Mouse (Mus musculus) heart, adult 9 months (tissue): ENCODE data around the gene Slc6a9.
A peak's percentile ranks its signal among the peaks of the same experiment; 100 is the strongest.

Source experiments
- DNase-seq, 2 experiments: peaks; one replicate each; pipeline ENCODE4 v3.0.0; 2022; ENCODE audit warnings: low spot score in 2 of 2

Slc6a9 gene

DNA sequence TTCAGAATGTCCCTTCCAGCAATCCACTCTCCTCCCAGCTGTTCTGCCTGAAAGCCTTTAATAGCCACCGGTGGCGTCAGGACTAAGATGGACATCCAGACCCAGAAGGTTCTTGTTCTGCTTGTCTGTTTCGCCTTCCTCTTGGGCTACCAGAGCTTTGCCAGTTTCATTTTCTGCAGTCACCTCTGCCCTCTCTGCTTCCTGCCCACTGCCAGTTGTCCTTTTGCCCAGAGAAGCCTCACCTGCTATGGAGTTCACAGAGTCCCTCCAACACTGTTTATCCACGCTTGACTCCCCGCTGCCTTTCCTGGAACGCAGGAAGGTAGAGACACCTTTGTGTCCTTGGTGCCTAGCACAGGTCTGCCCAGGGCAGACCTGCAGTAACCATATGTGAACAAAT is 5.1 kb downstream of the Slc6a9 start:
- DNase-seq: no peak

DNA sequence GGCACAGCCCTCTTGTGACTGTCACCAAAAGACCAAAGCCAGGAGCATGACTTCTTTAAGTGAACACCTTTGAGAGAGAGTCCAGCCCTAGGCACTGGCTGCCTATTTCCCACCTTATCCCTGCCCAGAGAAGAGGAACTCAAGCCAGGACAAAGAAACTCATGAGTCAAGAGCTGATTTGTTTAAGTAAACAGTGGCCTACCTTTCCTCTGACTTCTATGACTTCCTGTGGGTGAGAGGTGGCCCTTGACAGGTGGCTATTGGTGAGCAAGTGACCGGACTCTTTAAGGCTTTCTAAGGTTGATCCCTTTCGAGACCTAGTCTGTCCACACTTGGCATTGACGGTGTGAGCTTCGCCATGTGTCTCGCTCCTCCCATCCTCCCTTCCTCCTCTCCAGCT is 6.5 kb downstream of the Slc6a9 start:
- DNase-seq: no peak

DNA sequence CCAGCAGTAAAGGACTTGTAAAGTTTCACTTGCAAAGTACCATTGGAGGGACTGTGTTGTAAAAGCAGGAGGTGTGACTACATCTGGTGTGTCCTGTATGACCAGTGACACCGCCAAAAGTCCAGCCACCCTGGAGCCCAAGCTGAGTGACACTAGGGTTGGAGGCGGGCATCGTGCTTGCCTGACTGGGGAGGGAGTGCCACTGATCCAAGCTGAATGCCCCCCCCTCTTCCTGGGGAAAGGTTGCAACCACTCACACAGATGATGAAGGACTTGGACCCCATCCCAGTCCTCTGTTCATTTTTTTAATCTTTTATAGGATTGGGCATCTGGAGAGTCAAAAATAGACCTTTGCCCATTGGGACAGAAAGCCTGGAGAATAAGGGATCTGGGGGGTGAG is 7.3 kb downstream of the Slc6a9 start:
- no peak for DNase-seq

DNA sequence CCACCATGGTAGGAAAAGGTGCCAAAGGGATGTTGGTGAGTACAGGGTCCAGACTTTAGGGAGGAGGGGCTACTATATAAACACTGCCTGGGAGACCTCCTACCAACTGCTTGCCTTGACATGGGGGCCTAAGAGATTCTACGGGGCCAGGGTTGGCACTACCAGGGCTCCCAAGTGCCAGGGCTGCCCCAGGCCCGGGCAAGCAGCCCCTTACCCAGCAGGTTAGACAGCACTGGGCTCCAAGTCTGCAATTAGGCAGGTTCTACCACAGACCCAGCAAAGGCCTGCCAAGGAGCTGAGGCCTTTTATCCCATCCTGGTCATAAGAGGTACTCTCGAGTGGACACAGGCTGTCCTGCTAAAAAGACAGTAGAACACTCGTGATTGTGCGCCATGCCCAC is 8.8 kb downstream of the Slc6a9 start:
- DNase-seq: no peak

DNA sequence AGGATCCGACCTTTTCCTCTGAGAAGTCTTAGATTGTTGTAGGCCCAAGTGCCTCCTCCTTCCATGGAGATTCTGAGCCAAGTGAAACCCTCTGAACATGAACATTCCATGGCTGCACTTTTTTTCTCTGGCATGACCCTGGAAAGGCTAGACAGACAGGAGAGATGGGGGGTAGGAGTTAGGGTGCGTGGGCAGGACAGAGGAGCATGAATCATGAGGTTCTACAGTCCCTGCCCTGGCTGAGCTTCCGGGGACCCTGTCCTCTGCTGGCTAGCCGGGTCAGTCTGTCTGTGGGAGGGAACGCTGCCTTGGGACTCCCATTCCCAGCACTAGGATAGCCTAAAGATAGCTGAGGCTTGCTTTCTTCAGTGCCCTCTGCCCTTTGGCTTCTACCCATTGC is 10.2 kb downstream of the Slc6a9 start:
- DNase-seq: no peak

DNA sequence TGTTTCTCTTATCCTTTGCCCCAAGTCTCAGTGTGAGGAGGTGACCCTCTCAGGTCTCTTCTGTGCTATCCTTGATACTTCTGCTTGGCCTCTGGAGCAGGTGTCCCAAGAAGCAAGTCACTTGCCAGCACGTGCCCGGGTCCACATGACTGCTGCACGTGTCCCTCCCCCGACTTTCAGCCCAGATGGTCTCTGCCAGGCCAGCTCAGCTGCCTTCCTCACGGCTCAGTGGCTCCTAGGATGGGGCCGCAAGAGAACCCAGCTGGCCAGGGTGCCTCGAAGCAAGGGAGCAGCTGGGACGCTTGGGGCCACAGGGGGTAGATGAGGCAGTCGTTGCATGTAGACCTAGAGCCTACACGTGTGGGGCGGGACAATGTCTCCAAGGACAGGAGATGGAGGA is 11.0 kb downstream of the Slc6a9 start:
- no peak for DNase-seq

DNA sequence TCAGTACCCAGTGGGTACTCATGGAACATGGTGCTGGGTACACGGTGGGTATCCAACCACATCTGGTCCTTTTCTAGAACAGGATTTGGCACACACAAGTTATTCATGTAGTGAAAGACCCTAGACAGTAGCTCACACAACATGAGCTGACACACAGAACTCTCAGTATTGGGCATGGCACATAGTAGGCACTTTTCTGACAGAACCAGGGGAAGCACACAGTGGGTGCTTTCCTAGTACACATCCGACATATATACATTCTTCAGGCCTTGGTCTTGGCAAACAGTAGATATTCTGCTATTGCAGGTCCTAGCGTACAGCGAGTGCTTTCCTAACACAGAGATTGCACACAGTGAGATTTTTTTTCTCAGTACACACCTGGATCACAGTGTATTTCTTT is 12.0 kb downstream of the Slc6a9 start:
- no peak for DNase-seq

DNA sequence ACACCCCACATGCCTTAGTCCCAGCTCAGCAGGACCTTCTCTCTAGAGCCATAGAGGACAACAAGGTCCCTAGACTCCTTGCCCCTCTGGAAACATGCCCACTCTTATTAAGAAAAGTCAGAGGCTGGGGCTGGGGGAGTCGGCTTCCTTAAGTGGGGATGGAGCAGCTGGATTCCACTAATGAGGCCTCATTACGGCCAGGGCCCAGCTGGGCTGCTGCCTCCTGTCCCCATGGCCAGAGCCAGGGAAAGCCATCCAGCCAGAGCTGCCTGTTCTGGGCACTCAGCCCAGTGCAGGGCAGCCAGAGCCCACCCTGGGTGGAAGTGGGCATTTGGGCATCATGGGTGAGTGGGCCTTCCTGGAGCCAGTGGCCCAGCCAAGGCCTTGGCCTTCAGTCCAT is 12.7 kb downstream of the Slc6a9 start:
- DNase-seq: no peak

DNA sequence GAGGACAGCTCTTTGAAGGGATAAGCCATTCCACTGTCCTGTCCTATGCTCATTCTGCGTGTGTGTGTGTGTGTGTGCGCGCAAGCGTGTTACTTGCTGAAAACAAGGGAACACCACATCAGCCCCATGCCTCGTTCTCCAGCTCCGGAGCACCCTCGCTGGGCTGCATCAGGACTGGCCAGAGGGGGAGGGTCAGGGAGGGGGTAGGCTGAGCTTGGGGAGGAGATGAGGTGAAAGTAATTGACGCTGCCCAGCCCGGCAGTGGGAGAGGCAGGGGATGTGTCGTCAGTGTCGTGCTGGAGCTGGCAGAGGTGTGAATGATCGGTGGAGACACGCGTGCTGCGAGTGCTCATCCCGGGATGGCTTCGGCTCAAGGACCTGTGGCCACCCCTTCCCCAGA is 14.8 kb downstream of the Slc6a9 start:
- DNase-seq: no peak

DNA sequence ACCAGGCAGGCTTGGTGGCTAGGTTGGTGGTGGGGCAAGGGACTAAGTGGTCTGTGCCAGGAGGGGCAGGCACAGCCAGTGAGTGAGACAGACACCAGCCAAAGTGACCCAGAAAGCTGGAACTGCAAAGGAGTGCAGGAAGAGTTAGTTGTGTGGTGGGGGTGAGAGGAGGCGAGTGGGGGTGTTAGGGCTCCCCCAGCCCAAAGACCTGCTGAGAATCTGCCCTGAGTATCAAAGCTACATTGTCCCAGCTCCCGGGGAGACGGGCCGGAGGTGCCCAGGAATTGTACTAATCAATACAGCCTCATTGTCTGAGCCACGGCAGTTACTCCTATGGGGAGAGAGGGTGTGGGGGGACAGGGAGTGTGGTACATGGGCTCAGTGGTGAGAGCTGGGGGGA is 15.2 kb downstream of the Slc6a9 start:
- DNase-seq: no peak

DNA sequence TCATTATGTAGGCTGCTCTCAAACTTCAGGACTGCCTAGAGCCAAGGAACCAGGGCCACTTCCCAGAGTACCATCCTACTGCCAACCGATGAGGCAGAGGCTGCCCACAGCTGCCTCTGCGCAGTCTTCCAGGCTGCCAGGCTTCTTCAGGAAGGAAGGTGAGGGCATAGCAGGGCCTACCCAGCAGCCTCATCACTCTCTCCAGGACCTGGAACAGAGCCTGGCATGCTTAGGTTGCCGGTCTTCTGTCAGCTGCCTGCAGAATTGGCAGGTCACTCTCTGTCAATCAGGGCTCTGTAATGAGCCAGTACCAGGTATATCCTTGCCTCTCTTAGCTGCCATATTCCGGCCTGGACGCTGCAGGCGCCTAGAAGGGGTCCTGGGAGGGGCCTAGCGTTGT is 15.9 kb downstream of the Slc6a9 start:
- DNase-seq: no peak

DNA sequence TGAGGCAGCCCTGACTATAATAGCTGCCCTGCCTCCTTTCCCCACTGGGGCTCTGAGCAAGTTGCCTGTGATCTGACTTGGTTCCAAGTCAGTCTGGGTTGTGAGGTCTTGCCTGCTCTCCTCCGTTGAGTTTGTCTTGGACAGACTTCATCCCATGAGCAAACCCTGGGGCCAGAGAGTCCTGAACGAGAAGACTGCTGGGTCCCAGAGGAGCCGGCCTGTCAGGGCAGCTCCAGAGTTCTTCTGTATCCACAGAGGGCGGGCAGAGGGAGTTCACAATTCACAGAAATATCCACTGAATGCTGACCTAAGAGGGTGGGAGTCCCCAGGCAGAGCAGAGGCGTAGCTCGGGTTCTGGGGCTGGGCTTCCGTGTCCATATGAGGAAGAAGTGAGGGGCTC is 16.6 kb downstream of the Slc6a9 start:
- DNase-seq: peak; percentile 69 to 79

DNA sequence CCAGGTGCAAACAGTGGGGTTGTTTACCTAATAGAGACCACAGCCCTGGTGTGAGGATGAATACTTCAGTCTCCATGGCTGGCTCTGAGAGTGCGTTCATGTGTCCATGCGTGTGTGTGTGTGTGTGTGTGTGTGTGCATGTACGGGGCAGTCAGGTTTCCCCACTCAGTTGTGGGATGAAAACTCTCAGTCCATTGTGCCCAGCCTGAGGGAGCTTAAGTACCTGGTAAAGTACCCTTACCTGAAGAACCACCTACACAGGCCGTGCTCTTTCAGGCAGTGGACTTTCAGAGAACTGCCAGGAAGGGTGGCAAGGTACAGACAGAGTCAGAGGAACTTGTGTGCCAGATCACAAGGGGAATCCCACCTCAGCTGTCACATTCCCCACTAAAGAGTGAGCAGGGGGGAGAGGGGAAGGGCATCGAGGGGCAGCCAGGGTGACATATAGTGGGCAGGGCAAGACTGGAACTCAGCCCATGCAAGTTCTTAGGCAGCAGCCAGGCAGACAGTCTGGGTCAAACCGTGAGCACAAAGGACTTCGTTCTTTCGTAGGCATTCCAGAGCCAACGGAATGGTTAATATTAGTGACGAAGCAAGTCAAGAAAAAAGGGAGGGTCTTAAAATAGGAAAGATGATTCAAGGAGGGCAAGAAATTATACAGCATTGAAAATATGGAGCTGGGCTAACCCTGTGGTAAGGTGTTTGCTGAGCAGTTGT is 18.0 kb downstream of the Slc6a9 start:
- no peak for DNase-seq

DNA sequence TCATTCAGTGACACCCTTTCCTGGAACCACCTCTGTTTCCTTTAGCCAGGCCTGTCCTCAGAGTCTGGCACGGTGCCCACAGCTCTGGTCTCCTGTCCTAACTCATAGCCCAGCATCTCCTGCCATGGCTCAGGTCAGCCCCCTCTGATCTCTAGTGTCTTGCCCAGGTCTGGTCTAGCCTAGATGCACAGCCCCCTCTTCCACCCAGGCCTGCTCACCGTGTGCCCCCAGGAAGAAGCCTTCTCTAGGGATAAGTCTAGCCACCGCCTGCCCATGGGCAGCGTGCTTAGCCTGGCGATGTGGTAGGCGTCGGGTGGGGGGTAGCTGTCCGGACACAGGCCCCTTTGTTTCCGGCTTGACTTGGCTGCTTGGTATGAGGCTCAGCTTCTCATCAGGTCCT is 20.8 kb downstream of the Slc6a9 start:
- no peak for DNase-seq

DNA sequence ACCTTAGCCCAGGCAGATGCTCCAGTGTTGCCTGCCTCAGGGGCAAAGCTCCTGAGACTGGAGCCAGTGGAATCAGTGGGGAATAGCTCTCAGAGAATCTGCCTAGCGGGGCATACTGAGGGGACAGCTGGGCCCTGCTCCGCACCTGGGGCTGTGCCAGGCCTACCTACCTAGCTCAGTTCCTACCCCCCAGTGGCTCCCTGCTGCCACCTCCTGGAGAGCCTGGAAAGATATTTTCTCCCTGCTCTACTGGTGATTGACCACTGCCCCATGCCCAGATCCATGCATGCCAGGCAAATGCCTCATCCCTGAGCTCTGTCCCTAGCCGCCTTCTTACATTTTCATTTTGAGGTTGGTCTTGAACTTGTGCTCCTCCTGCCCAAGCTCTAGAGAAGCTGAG is 24.5 kb downstream of the Slc6a9 start:
- DNase-seq: no peak

DNA sequence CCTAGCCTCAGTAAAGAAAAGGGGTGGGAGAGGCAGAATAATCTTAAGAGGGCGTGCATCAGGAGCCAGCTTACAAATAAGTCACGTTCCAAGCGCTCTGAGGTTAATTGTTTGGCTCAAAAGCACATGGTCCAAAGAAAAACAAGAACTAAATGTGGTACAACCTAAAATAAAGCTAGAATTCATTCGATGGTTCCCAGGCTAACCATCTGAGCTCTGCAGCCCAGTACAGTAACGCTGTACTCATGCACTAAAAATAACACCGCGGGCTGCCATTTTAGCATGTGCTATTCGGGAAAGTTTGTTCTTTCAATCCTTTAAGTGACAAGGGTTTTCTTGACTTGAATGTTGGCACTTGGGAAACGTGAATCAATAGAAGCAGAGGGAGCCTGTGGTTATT is 26.3 kb downstream of the Slc6a9 start:
- no peak for DNase-seq

DNA sequence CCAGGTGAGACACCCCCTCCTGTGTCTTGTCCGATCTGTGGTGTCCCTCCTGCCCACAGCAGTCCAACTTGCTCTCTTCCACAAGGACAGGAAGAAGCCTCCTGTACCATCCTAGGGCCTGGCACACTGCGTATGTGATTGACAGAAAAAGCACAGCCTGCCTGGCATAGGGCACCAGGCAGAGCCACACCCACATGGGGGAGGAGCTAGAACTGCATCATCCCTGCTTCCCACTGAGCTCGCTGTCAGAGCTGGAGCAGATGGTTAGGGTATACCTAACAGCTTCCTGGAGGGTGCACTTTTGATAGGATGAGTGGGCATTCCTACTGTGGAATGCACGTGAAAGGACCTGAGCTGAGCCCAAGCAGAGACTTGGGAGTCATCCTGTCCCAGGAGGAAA is 28.5 kb downstream of the Slc6a9 start:
- DNase-seq: no peak

DNA sequence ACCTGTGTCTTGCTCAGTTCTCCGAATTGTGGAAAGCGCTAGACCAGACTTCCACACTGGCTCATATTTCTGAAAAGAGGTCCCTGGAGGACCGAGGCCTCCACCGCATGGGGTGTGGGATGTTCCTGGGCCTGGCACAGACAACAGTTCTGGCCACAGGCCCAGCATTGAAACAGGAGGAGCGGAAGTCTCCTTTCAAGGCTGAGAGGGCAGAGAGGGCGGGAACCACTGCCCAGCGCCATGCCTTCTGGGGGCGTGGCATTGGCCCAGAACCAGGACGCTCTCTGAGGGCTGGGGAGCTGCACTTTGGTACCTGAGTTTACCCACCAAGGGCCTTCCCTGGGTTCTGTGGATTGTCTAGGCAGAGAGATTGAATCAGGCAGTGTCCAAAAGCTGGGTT is 31.8 kb downstream of the Slc6a9 start:
- DNase-seq: peak; percentile 57 to 68

DNA sequence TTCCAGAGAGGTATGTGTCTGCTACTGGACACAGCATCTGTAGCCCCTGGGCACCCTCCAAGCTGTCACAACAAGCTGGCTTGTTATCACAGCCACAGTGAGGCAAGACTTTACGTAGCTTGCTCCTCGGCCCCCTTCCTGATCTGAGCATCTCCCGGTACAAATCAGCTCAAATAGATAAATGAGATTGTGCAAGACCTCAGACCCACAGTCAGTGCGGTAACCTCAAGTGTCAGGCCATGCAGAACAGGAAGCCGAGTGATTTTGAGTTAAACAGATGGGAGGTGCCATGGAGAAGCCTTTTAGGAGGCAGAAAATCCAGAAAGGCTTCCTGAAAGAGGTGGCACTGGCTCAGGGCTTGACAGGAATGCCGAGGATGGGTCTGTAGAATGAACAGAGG is 32.7 kb downstream of the Slc6a9 start:
- no peak for DNase-seq

DNA sequence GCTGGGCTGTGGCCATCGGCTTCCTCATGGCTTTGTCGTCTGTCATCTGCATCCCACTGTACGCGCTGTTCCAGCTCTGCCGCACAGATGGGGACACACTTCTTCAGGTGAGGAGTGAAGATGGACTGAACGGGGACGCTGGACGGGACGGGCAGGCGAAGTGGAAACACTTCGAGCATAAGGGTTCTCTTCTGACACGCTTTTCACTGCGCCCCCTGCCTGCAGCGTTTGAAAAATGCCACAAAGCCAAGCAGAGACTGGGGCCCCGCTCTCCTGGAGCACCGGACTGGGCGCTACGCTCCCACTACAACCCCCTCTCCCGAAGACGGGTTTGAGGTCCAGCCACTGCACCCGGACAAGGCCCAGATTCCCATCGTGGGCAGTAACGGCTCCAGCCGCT is 33.5 kb downstream of the Slc6a9 start:
- peak in 1 of 2 experiments; percentile 44 for DNase-seq

DNA sequence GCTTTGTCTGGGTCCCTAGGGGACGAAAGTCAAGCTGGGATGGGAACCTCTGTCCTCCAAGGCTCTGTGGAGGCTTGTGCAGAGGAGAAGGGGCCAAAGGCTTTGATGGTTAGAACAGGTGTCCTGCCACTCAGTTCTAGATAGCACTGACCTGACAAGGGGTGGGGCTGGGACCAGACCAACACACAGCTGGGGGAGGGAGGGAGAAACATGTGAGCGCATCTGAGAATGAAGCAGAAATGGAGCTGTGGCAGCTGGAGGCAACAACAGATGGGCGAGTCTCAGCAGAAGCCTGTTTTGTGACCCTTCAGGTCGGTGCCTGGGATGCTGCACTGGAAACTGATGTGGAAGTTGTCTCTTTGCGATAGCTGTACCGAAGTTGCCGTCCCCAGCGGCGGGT is 35.0 kb downstream of the Slc6a9 start:
- DNase-seq: no peak

DNA sequence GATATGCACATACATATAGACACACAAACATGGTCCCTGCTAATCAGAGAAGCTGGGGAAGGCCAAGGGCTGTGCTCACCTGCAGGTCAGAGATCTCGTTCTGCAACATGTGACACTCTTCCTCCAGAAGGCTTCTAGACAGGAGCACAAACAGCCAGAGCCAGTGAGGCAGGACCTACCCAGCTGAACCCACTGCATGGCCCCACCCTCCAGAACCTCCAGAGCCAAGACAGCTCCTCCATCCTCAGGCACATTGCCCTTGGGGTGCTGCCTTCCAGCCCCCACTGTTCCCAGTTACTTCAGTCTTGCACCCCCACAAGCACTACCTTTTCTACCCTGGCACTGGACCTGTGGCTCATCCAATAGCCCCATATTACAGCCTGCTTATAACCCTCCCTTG is 36.1 kb downstream of the Slc6a9 start:
- no peak for DNase-seq

DNA sequence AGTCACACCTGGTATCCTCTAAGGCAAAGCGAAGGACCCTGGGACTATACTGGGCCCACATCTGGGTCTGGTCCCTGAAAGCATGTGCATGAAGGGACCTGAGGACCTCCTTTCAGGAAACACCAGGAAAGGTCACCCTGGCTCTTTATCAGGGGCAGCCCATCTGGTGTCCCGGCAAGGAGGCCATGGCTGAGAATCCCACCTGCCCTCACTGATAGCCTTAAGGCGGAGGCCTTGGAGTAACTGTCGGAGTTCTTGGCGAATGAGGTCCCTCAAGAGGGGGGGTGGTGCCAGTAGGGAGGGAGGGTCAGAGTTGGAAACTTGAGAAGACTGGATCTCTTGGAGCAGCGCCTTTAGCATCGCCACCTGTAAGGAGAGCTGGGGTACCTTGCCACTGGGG is 37.5 kb downstream of the Slc6a9 start:
- DNase-seq: no peak

DNA sequence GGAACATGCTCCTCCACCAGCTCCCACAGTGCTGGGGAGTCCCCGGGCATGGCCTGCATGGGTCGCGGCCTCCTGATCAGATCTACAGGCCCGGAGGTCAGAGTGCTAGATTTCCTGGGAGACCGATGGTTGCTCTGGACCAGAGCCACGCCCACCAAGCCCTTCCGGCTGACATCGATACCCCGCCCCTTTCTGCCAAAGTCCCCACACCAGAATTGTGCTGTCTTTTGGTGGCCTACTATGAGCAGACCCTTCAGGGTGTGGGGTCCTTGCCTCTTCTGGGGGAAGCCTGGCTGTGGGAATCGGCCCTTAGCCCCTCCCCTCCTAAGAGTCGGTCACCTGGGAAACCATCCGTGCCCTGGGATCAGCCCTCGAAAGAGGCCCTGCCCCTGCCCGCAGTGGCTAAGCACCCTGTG is 38.2 kb downstream of the Slc6a9 start, which contains the start of gene Ccdc24:
Gene Ccdc24, minus strand, starts transcription at position 87 of the 416 bp plus-strand sequence.
- DNase-seq: no peak
